Mouse (Mus musculus) spleen, adult 2 months (tissue): ENCODE results near the gene Arhgef17. TPM values are rescaled to one million over a fixed set of nuclear protein-coding genes. Genes with fewer than 3 reads are reported as not detected.
A peak's percentile ranks its signal among the peaks of the same experiment; 100 is the strongest.

Experiments used
- DNase-seq, 2 experiments: peaks; one replicate each; pipeline versions ENCODE4 v3.0.0 to v3.0.0-alpha.2; 2012 to 2021; ENCODE audit warnings: low spot score in 2 of 2, low read depth in 1 of 2
- H3K27ac ChIP-seq: fragments of 200-500 bp; 2 replicates; pipeline ENCODE4 v1.5.1; 2012; ENCODE audit warnings: low read length, inconsistent platforms; ENCODE audit not compliant: insufficient read depth
- H3K27me3 ChIP-seq: fragments of 200-500 bp; 2 replicates; pipeline ENCODE4 v1.6.1; 2012; ENCODE audit warnings: mild to moderate bottlenecking, moderate library complexity, low read length, inconsistent platforms; ENCODE audit not compliant: control insufficient read depth, insufficient read depth
- H3K36me3 ChIP-seq: fragments of 200-500 bp; 2 replicates; pipeline ENCODE4 v1.6.1; 2012; ENCODE audit warnings: mild to moderate bottlenecking, low read length, inconsistent platforms; ENCODE audit not compliant: control insufficient read depth, insufficient read depth
- H3K4me1 ChIP-seq: fragments of 200-500 bp; 2 replicates; pipeline ENCODE4 v1.6.1; 2011; ENCODE audit warnings: inconsistent platforms; ENCODE audit not compliant: control insufficient read depth, insufficient read depth, insufficient read length
- H3K4me3 ChIP-seq: fragments of 200-500 bp; 2 replicates; pipeline ENCODE4 v1.5.1; 2011; ENCODE audit warnings: mild to moderate bottlenecking, inconsistent platforms; ENCODE audit not compliant: insufficient read depth, insufficient read length; ENCODE audit errors: extremely low read depth
- CTCF ChIP-seq: fragments of 200-500 bp; IDR thresholded peaks from 2 replicates; pipeline ENCODE4 v1.5.1; 2011; ENCODE audit warnings: mild to moderate bottlenecking, inconsistent platforms; ENCODE audit not compliant: insufficient read depth, insufficient read length, insufficient replicate concordance; ENCODE audit errors: extremely low read depth
- POLR2A ChIP-seq: fragments of 200-500 bp; IDR thresholded peaks from 2 replicates; pipeline ENCODE4 v1.6.1; 2011; ENCODE audit warnings: low read depth, low read length, inconsistent platforms
- WGBS: fragments of 180-500 bp; shearing (Covaris S2); methylation state at CpG from one replicate; pipeline ENCODE4 v1.1.7; 2018; 5-methylcytosine and 5-hydroxymethylcytosine counted together
- polyA plus RNA-seq: library from polyadenylated mRNA; depleted of rRNA; stranded (reverse); fragments of >200 nt; gene quantifications from 2 replicates; pipeline ENCODE4 v1.2.3, GENCODE M21; 2012

Arhgef17 gene
- polyA plus RNA-seq, 1 experiment: 12.3 TPM

DNA sequence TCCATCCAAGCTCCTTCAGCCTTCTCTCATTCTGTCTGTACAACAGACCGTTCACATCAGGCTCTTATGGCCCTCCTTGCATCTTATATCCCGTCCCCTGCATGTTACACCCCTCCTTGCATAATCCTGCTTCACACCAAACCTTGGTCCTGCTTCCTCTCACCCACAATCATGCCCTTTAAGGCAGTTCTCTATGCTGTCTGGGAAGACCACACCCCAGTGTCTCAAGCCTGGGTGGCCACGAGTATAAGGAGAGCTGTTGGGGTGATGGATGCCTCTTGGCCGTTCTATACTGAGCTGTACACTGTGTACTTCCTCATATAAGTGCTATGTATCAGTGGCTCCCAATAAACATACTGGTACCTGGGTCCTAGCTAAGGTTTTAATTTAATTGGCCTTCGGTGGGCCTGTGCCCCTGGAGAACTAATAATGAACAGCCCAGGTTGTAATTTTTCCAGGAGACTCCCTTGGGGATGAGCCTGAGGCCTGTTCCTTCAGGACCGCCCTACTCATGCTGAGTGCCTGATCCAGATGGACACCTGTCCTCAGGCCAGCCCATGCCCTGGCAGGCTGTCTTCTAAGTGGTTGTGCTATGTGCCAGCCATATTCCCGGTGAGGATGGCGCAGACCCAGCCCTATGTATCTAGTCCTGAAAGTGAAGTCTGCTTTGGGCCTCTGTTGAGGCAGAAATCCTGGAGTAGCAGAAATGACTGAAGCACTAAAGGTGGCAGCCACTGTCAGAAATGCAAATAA is 61.9 kb downstream of the Arhgef17 start:
- DNase-seq: no peak
- 79% methylated on average over 8 of the region's 8 CpGs for WGBS
- Histone ChIP-seq H3K4me3 (no peak overlapping the region), H3K36me3 (no peaks in the 10 kb centered on the region), H3K4me1 (peaks cover 26% of the 10 kb centered on the region), H3K27ac (no peak overlapping the region; the same call in 1 of the 2 replicates), H3K27me3 (no peaks in the 10 kb centered on the region)
- no peak for TF ChIP-seq CTCF

DNA sequence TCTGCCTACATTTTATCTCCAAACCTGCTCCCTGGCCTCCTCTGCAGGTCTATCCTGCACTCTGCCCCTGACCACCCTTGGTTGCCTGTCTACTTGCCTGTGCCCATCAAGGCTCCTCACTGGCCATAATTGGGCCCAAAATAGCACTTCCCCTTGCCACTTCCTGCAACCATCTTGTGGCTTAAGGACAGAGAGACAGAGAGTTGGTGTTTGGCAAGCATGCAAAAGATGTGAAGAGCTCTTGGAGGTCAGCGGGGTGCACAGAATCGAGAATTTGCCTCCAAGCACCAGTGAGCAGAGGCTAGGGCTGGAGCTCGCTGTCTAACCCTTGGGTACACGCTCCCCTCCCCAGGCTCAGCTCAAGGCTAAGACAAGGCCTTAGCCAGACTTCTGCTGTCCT is 63.4 kb downstream of the Arhgef17 start:
- H3K36me3 ChIP-seq: no peaks in the 10 kb centered on the region
- TF ChIP-seq CTCF (no peak), POLR2A (no peak)
- H3K4me3 ChIP-seq: no peak overlapping the region
- peak overlapping the region; percentile 85 for H3K27ac ChIP-seq
- H3K4me1 ChIP-seq: peaks cover 23% of the 10 kb centered on the region
- DNase-seq: peak in 1 of 2 experiments; percentile 37
- no peaks in the 10 kb centered on the region for H3K27me3 ChIP-seq
- WGBS: 11% methylated on average over 4 of the region's 4 CpGs

DNA sequence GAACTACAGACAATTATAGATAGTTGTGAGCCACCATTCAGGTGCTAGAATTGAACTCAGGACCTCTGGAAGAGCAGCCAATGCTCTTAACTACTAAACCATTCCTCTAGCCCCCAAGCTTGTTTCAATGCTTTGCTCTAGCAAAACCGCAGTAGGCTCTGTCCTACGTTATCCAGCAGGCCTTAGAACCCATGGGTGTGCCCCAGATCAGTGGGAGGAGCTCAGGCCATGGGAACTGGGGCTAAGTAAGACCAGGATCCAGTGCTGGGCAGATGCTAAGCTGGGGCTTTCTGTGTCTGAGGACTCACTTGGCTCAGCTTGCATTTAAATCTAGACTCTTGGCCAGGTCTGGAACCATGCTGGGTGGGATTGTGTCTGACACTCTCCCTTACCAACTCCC is 64.3 kb downstream of the Arhgef17 start:
- 85% methylated on average over 2 of the region's 2 CpGs for WGBS
- peak overlapping the region; percentile 17 for H3K27ac ChIP-seq
- no peak for TF ChIP-seq POLR2A
- no peak for TF ChIP-seq CTCF
- H3K27me3 ChIP-seq: no peaks in the 10 kb centered on the region
- DNase-seq: no peak
- no peaks in the 10 kb centered on the region for H3K36me3 ChIP-seq
- H3K4me3 ChIP-seq: no peak overlapping the region
- peaks cover 25% of the 10 kb centered on the region for H3K4me1 ChIP-seq

DNA sequence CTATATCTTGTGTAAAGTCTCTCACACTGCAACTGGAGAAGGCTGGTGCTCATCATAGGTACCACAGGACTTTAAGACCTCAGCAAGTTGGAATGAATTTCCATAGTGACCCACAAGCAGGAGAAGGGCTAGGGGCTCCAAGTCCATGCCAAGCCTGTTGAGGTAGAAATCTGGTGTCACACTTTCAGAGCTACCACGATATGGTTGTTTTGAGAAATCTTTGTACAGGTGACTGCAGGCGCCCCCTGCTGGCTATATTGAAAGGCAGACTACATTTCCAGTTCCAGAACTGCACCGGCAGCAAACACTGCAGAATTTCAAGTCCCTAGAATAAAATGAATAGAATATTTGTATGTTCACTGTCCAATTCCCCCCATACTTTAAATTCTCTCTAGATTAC is 65.2 kb downstream of the Arhgef17 start:
- 5% methylated on average over 3 of the region's 3 CpGs for WGBS
- Histone ChIP-seq H3K27me3 (no peaks in the 10 kb centered on the region), H3K36me3 (no peaks in the 10 kb centered on the region), H3K4me3 (no peak overlapping the region), H3K27ac (no peak overlapping the region), H3K4me1 (peaks cover 33% of the 10 kb centered on the region)
- peak; percentile 58 to 75 for DNase-seq
- no peak for TF ChIP-seq POLR2A
- TF ChIP-seq CTCF: peak; percentile 58; the same call in 1 of the 2 replicates

DNA sequence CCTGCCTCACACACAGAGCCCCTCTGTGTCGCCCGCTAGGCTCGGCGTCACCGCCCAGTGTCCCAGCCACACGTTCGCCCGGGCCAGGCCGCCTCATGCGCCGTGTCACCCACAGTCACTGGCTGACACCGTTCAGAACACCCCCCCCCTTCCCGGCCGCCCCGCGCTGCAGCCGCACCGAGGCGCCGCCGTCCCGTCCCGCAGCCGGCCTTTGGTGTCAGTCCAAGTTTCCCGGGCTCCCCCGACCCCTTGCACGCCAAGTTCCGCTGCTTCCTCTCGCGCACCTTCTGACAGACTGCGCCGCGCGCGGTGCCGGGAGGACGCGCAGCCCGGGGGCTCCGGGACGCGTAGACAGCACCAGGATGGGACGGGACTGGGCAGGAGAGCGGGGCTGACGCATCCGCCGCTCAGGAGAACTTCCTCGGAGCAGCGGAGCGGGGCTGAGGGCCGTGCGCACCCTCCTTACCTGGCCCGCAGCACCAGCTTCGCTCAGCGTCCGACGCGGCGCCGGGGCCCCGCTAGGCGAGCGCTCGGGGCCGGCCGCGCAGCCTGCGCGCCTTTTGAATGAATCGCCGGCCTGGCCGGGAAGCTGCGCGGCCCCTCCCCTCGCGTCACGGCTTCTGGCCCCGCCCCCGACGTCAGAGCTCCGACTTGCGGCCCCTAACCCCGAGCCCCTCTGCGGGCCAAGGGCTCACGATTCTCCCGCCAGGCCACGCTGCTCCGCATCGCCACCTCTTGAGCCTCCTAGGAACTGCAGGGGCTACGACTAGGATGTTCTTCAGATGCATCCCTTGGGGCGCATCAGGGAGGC is 68.9 kb downstream of the Arhgef17 start, which contains the start of gene Relt:
Relt (minus strand) TSS at position 619 of the 811 bp plus-strand sequence.
- Histone ChIP-seq H3K4me3 (peak within 1 kb of the TSS; percentile 73), H3K27ac (peak within 1 kb of the TSS; percentile 83), H3K27me3 (no peaks in the 10 kb centered on the region), H3K36me3 (0 out of 2 replicates have a peak, but pooled peaks cover 2% of the 10 kb centered on the region), H3K4me1 (peaks cover 26% of the 10 kb centered on the region)
- peak; percentile 94 to 98 for DNase-seq
- peak; percentile 86 for TF ChIP-seq CTCF
- peak; percentile 68 for TF ChIP-seq POLR2A
- under 1% methylated on average over 68 of the region's 91 CpGs for WGBS

DNA sequence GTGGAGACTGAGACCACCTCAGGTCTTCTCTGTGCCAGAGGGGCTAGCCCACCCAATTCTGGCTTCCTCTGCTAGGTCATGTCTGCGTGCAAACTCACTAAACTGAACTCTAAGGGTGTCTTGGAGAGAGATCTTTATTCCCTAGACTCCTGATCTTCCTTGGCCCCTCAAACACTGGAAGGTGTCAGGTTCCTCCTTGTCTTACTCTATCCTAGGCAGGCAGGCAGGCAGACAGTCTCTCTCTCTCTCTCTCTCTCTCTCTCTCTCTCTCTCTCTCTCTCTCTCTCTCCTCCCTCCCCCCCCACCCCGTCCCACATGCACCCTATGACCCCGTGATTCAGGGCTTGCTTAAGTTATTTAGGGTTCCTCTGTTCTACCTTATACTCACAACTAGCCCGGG is 69.6 kb downstream of the Arhgef17 start:
- H3K36me3 ChIP-seq: 0 out of 2 replicates have a peak, but pooled peaks cover 2% of the 10 kb centered on the region
- 7% methylated on average over 4 of the region's 4 CpGs for WGBS
- H3K4me3 ChIP-seq: peak overlapping the region; percentile 73
- H3K4me1 ChIP-seq: peaks cover 22% of the 10 kb centered on the region
- H3K27ac ChIP-seq: peak overlapping the region; percentile 83
- DNase-seq: no peak
- no peaks in the 10 kb centered on the region for H3K27me3 ChIP-seq
- TF ChIP-seq CTCF (no peak), POLR2A (no peak)
